Mouse (Mus musculus) spleen, postnatal 10 days (tissue): ENCODE data around the gene Ms4a2.
A peak's percentile ranks its signal among the peaks of the same experiment; 100 is the strongest.

Source experiments
- DNase-seq, 2 experiments: peaks; one replicate each; pipeline ENCODE4 v3.0.0; 2021 to 2022; ENCODE audit warnings: low spot score in 2 of 2

Ms4a2 gene

DNA sequence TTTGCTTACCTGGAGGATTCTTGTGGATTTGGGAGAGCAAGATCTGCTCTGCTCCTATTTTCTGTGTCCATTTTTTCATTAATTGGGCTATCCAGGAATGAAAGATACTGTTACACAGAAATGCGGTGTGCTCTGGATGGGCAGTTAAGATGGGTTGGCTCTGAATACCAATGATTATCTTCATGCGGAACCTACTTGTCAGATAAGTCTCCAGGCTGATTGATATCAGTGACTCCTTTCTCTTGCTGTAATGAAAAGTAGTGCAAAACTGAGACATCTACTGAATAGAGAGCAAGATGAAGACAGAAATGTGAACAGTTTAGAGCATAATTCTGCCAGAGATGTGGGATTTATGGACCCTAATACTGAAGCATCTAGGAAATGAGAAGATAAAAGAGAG, at the start of gene Ms4a2:
TSS of gene Ms4a2 (minus strand) at position 169 of the 400 bp plus-strand sequence.
- DNase-seq, result no peak

- no peak for DNase-seq
Measured at GRCm38 (mm10) chr19:11661562-11661961, 38.0 kb upstream of the Ms4a2 start.

- no peak for DNase-seq
Measured at GRCm38 (mm10) chr19:11660459-11660858, 36.9 kb upstream of the Ms4a2 start, which contains the start of gene Oosp2. Gene Oosp2 (minus strand): TSS chr19:11660559.

- no peak for DNase-seq
Measured at GRCm38 (mm10) chr19:11659142-11659541, 35.6 kb upstream of the Ms4a2 start.

DNA sequence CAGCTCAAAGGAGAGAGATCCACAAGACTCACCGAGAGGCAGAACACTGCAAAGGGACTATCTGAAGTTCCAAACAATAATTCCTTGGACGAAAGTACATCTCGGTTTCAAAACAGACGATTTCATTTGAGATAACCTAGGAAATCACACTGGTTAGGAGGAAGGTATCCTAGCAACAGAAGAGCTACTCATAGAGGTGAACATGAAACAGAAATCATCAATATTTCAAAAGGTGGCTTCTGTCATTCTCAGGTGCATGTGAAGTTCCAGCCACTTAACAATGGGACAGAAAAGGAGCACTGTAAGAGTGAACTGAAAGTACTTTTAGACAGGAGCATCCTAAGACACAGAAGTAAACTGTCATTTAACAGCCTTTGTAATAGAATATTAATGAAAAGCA, 26.0 kb upstream of the Ms4a2 start:
- DNase-seq, result no peak

DNA sequence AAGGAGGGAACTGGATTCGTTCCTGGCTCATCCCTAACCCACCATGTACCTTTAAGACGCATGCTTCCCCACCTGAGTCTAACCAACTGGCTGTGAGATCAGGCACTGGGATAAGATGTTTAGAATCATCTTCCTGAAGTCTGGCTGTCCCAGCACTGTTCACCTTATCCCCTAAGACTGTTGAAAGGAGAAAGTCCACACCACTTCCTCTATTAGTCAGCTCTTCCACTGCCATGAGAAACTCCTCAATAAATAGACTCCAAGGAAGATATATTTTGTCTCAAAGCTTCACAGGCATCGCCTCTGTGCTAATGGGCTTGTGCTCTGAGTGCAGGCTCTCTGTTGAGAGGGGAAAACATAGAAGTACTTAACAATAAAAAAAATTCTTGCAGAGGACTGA, 22.6 kb upstream of the Ms4a2 start:
- no peak for DNase-seq

DNA sequence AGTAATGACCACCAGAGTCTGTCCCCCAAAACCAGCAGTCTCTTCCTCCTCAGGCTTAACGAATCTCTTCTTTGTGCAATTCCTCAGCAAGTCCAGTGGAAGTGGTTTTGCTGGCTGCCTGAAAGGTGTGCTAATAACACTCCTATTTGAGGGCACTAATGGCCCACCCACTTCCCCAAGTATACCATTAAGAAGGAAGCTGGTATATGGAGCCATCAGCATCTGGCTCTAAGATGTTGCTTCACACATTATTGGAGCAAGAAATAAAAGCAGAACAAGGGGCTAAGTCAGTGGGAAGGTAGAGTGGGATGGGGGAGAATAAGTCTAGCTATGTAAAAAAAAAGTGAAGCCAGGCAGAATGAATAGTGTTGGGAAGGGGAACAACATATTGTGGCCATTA, 17.2 kb upstream of the Ms4a2 start, which contains the start of gene Ms4a3:
TSS of gene Ms4a3 (minus strand) at position 120 of the 400 bp plus-strand sequence.
- DNase-seq, result no peak

DNA sequence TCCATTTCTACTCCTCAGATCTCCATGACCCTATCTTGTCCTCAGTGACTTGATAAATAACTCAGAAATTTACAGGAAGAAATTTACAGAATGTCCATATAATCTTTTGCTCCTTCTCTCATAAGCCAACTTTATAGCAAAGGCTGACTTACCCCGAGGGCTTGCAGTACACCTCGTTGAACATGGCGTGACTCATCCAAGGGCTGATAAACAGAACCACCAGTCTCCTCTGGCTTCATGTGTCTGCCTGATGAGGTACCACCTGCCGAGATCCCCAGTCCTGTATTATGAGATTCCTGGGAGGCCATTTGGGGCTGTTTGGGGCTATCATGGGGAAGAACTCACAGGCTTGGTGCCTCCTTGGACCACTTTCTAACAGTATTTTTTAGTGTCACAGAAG, 15.5 kb upstream of the Ms4a2 start:
- DNase-seq, result no peak

DNA sequence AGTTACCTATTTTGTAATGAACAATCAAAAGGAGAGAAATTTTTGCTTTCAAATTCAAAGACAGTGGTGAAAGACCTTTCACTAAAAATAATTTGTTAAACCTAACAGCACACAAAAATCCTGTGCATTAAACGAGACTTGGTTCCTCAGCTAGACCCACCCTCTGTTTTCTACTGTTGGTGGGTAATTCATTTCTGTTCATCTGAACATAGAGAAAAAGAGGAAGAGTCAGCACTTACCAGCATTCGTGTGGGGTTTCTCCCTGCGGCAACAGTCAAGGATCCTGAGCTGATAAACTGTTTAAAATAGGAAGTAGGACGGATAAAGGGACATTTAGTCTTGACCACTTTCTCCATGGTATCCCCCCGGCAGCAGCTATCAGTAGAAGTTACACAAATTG, 12.1 kb upstream of the Ms4a2 start:
- no peak for DNase-seq

GRCm38 (mm10) chr19:11634330-11634729, 10.8 kb upstream of the Ms4a2 start:
- DNase-seq, result no peak

DNA sequence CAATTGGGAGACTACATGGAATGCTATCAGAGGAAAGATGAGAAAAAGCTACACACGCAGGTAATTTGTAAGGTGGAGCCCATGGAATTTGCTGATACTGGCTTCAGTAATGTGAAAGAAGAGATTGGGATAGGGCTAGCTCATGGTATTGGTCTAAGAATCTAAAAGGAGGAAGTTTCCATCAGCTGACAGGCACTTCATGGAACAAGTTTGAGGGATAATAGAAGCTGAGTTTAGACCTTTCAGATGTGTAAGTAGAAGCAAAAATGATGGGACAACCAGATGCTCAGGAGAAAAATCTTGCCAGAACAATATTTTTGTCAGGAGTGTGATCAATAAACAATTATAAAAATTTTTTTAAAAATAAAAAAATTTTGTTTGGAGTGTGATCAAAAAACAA, 10.2 kb upstream of the Ms4a2 start:
- no peak for DNase-seq

DNA sequence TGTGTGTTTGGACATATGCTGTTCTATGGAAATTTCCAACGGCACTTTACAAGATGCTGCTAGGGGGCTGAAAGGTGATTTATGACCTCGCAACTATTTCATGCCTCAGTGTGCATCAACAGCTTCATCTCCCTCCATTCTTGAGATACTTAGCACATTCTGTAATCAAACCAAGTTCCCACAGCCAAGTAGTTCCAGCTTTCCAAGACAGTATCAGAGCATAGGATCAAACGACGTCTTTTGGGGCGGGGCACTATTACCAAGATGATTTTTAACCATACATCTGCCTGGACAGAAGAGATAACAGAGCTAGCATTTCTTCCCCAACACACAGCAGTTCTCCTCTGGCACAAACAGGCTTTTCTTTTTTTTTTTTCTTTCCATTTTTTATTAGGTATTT, 1.7 kb upstream of the Ms4a2 start:
- DNase-seq, result no peak

- DNase-seq, result no peak
Measured at GRCm38 (mm10) chr19:11624800-11625199, 1.3 kb upstream of the Ms4a2 start.

DNA sequence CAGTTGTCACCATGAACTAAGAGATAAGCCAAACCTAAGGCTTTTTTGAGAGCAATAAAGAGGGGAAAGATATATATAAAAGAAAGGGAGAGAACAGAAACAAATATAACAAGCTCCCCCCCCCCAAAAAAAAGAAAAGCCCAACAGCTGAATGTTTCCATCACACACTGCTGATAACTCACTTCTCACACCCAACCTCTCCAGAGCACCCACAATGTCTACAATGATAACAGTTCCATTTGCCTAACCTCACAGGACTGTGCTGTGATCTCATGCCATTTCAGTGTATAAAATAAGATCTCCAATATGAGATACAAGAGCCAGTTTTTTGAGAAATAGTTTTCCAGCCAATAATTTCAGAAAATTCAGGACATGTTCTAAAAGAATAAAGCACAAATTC, 5.5 kb downstream of the Ms4a2 start:
- no peak for DNase-seq

- DNase-seq, result no peak
Measured at GRCm38 (mm10) chr19:11614805-11615204, 8.7 kb downstream of the Ms4a2 start.

DNA sequence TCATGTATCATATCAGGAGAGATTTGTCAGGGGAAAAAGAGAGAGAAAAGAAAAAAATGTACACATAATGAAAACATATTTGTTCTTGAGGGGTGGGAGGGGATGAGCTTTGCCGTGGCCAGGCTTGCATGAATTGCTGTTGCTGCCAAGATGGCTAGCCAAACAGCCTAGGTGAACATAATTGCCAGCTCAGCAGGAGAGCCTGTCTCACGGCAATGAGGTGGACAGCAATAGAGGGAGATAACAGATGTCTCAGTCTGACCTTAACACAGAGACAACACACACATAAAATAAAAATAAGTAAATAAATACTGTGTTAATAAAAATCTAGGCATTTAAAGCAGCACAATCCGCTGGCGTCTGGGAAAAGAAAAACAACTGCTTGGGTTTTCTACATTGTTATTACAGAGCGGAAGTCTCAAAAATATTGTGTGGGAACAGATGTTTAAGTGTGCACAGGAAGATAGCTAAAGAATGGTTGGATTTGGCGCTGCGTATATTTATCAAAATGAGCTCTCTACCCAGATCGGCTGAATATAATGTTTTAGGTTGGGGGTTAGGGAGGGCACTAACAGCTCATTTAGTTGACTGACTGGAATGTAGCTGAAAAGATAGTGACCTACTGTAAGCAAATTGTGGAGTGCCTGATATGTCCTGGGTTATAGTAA, 9.6 kb downstream of the Ms4a2 start:
- no peak for DNase-seq

GRCm38 (mm10) chr19:11613084-11613483, 10.4 kb downstream of the Ms4a2 start:
- DNase-seq, result no peak

DNA sequence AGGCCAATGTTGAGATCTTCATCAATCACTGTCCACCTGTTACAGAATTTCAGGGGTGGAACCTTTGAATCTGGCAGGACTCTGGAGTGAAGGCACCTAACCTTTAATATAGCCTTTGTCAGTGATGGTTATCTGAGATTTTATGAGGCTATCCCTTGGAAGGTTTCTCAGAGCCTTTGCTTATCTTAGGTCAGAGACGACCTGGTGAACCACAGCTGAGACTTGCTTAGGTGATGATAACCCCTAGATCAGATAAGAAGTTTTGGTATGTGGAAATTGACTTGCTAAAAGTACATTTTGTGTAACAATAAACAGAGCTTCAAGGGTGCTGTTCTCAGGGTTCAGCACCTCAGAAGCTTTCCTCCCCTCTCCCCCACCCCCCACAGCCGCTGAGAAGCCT, 11.2 kb downstream of the Ms4a2 start:
- DNase-seq, result no peak

GRCm38 (mm10) chr19:11611541-11611945, 12.0 kb downstream of the Ms4a2 start:
- DNase-seq, result no peak

DNA sequence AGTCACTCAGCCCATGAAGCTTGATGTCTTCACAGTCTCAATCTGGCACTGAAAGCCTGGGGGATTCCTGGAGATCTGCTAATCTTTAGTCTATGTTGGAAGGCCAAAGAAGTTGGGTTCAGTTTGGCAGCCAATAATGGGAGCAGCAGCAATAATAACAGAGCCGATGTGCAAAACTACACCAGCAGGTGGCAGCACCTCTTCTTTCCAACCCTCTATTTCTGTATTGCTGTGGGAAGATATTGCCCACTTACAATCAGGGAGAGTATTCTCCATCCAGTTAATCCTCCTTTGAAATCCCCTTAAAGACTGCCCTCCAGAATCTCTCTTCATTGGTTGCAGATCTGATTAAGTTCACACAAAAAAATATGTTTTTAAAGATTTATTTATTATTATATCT, 15.3 kb downstream of the Ms4a2 start:
- peak; percentile 35 to 70 for DNase-seq

DNA sequence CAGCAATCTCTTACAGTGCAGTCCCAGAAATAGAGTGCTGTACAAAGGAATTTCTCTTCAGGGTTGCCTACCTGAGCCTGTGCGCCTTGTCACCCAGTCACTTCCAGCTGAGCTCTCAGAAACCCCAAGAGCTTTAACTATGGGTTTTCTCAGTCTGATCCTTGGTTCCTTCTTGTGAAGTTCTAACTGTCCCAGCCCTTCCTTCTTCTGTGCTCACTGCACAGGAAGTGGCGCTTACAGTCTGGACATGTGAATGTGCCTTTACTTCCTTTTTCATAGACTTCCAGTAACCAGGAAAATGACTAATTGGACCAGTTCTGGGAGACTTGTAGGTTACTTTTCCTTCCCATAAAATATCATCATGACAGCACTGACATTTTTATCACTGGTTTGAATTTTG, 18.9 kb downstream of the Ms4a2 start, which contains the start of gene Ms4a6d:
TSS of gene Ms4a6d (minus strand) at position 247 of the 400 bp plus-strand sequence.
- DNase-seq, result no peak

GRCm38 (mm10) chr19:11602026-11602425, 21.5 kb downstream of the Ms4a2 start:
- peak in 1 of 2 experiments; percentile 50 for DNase-seq

DNA sequence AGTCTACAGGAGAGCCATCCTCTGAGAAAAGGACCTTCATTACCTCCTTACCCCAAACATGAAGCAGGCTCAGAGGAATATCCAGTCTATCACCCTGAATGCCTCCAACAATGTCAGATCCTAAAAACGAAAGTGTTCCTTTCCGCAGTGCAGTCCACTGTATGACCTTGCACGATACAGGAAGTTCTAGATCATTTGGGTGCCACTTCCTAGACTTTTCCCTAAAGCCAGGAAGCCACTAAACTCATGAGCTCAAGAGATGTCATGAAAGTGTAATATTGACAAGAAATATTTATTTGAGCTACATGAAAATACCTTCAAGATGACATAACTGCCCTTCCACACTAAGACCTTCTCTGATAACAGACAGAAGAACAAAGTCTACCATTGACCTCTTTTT, 22.2 kb downstream of the Ms4a2 start:
- DNase-seq, result no peak

GRCm38 (mm10) chr19:11589891-11590449, 33.5 kb downstream of the Ms4a2 start:
- DNase-seq, result no peak
